Mouse (Mus musculus) embryonic fibroblast, embryonic 13.5 days (primary cell): ENCODE measurements around the gene Sf3b1. TPM values are rescaled to one million over a fixed set of nuclear protein-coding genes. Genes with fewer than 3 reads are reported as not detected.

Source experiments
- H3K27ac ChIP-seq: 2 replicates; pipeline ENCODE4 v1.5.1; 2012; ENCODE audit warnings: low read length, control low read depth, inconsistent platforms; ENCODE audit not compliant: insufficient read depth
- H3K4me1 ChIP-seq: 2 replicates; pipeline ENCODE4 v1.6.1; 2011; ENCODE audit warnings: low read length; ENCODE audit not compliant: control insufficient read depth, insufficient read depth
- H3K4me3 ChIP-seq: 2 replicates; pipeline ENCODE4 v1.5.1; 2011; ENCODE audit warnings: mild to moderate bottlenecking, control low read depth, low read length; ENCODE audit not compliant: insufficient read depth
- CTCF ChIP-seq: IDR thresholded peaks from 2 replicates; pipeline ENCODE4 v1.5.1; 2011; ENCODE audit warnings: mild to moderate bottlenecking, control low read depth, low read length, moderate library complexity, borderline replicate concordance; ENCODE audit not compliant: insufficient read depth
- POLR2A ChIP-seq: IDR thresholded peaks from 2 replicates; pipeline ENCODE4 v1.6.1; 2011; ENCODE audit warnings: low read depth, mild to moderate bottlenecking, control low read depth, low read length, moderate library complexity
- polyA plus RNA-seq: library from polyadenylated mRNA; stranded (reverse); fragments of >200 nt; gene quantifications from 2 replicates; pipeline ENCODE4 v1.2.4, GENCODE M21; 2011; ENCODE audit warnings: low read depth; ENCODE audit not compliant: missing spikeins, insufficient read length

Sf3b1 gene
- polyA plus RNA-seq, 1 experiment = 246 TPM

GRCm38 (mm10) chr1:55053005-55053404 is 25.7 kb upstream of the Sf3b1 start:
- Histone ChIP-seq H3K27ac (peak overlapping the region; percentile 94), H3K4me3 (peak overlapping the region; percentile 96), H3K4me1 (peaks cover 2% of the 10 kb centered on the region)
- TF ChIP-seq POLR2A (peak; percentile 60; the same call in 1 of the 2 replicates), CTCF (no peak)

GRCm38 (mm10) chr1:55052355-55052953 is 25.2 kb upstream of the Sf3b1 start, which contains the start of gene Coq10b:
TSS of gene Coq10b (plus strand) at chr1:55052770.
- Histone ChIP-seq H3K4me3 (peak within 1 kb of the TSS; percentile 96), H3K4me1 (peaks cover 2% of the 10 kb centered on the region), H3K27ac (peak within 1 kb of the TSS; percentile 94)
- TF ChIP-seq CTCF = no peak
- TF ChIP-seq POLR2A = peak; percentile 83

GRCm38 (mm10) chr1:55051671-55052070 is 24.4 kb upstream of the Sf3b1 start:
- Histone ChIP-seq H3K27ac (peak overlapping the region; percentile 92), H3K4me1 (peaks cover 2% of the 10 kb centered on the region), H3K4me3 (peak overlapping the region; percentile 58; the same call in 1 of the 2 replicates)
- TF ChIP-seq CTCF (no peak), POLR2A (no peak)

GRCm38 (mm10) chr1:55048841-55049587 is 21.7 kb upstream of the Sf3b1 start:
- Histone ChIP-seq H3K4me3 (no peak overlapping the region), H3K27ac (0 out of 2 replicates have a peak overlapping the region, but pooled peaks have one; percentile 7), H3K4me1 (no peaks in the 10 kb centered on the region)
- TF ChIP-seq POLR2A = no peak
- no peak for TF ChIP-seq CTCF

- no peak for TF ChIP-seq CTCF
- TF ChIP-seq POLR2A = no peak
- no peak overlapping the region for H3K27ac ChIP-seq
- no peaks in the 10 kb centered on the region for H3K4me1 ChIP-seq
Observed at GRCm38 (mm10) chr1:55043164-55043563, 15.9 kb upstream of the Sf3b1 start.

GRCm38 (mm10) chr1:55042246-55042645 is 15.0 kb upstream of the Sf3b1 start:
- no peaks in the 10 kb centered on the region for H3K4me1 ChIP-seq
- H3K27ac ChIP-seq = no peak overlapping the region
- no peak overlapping the region for H3K4me3 ChIP-seq
- TF ChIP-seq CTCF = no peak
- TF ChIP-seq POLR2A = no peak

More at GRCm38 (mm10) chr1:55043164-55043563, 15.9 kb upstream of the Sf3b1 start:
- H3K4me3 ChIP-seq = no peak overlapping the region

GRCm38 (mm10) chr1:55041691-55042090 is 14.4 kb upstream of the Sf3b1 start:
- TF ChIP-seq CTCF (no peak), POLR2A (no peak)
- no peak overlapping the region for H3K4me3 ChIP-seq
- H3K27ac ChIP-seq = no peak overlapping the region
- no peaks in the 10 kb centered on the region for H3K4me1 ChIP-seq

GRCm38 (mm10) chr1:55039944-55040343 is 12.7 kb upstream of the Sf3b1 start:
- no peak for TF ChIP-seq CTCF
- no peak overlapping the region for H3K4me3 ChIP-seq
- H3K4me1 ChIP-seq = no peaks in the 10 kb centered on the region
- no peak overlapping the region for H3K27ac ChIP-seq

GRCm38 (mm10) chr1:55031026-55031779 is 3.9 kb upstream of the Sf3b1 start:
- Histone ChIP-seq H3K27ac (no peak overlapping the region), H3K4me3 (no peak overlapping the region), H3K4me1 (no peaks in the 10 kb centered on the region)
- no peak for TF ChIP-seq CTCF
- no peak for TF ChIP-seq POLR2A
